Mouse (Mus musculus): ENCODE results near the gene Mfsd4a. TPM values are rescaled to one million over a fixed set of nuclear protein-coding genes. Genes with fewer than 3 reads are reported as not detected.

Gene Mfsd4a
- polyA plus RNA-seq, 1 experiment from 2014 or later, result 16.7 TPM

GRCm38 (mm10) chr1:132008881-132009644, 58.8 kb downstream of the Mfsd4a start:
- TF ChIP-seq CTCF (IDR thresholded peaks at IDR 0.05; ENCODE audit: low read depth) (no peak), EP300 (optimal IDR thresholded peaks at IDR 0.05) (no peak)
- WGBS, result 31% methylated on average over 8 of the region's 8 CpGs
- no peak for ATAC-seq (ENCODE audit: low FRiP score, low TSS enrichment)
- Histone ChIP-seq H3K9ac (ENCODE audit: low read length) (peak overlapping the region; percentile 98), H3K27ac (replicated peaks) (peak overlapping the region; percentile 13; the same call in 1 of the 2 replicates), H3K4me1 (replicated peaks; ENCODE audit: control insufficient read depth, insufficient read depth) (no peaks in the 10 kb centered on the region), H3K9me3 (ENCODE audit: control insufficient read depth, low read length) (no peaks in the 10 kb centered on the region), H3K4me2 (replicated peaks; ENCODE audit: low read depth) (peak overlapping the region; percentile 65), H3K36me3 (ENCODE audit: control insufficient read depth, insufficient read depth, low read length) (no peaks in the 10 kb centered on the region), H3K27me3 (ENCODE audit: control insufficient read depth, insufficient read depth, low read length) (no peaks in the 10 kb centered on the region), H3K4me3 (ENCODE audit: low read depth, low read length) (peak overlapping the region; percentile 83)
- no peak for DNase-seq (ENCODE audit: low spot score)

- Histone ChIP-seq H3K9me3 (ENCODE audit: control insufficient read depth, low read length) (no peaks in the 10 kb centered on the region), H3K36me3 (ENCODE audit: control insufficient read depth, insufficient read depth, low read length) (no peaks in the 10 kb centered on the region), H3K4me1 (replicated peaks; ENCODE audit: control insufficient read depth, insufficient read depth) (no peaks in the 10 kb centered on the region), H3K4me2 (replicated peaks; ENCODE audit: low read depth) (peak overlapping the region; percentile 65), H3K9ac (ENCODE audit: low read length) (peak overlapping the region; percentile 98), H3K27me3 (ENCODE audit: control insufficient read depth, insufficient read depth, low read length) (no peaks in the 10 kb centered on the region), H3K27ac (replicated peaks) (peak overlapping the region; percentile 100), H3K4me3 (ENCODE audit: low read depth, low read length) (peak overlapping the region; percentile 83)
- under 1% methylated on average over 49 of the region's 72 CpGs for WGBS
- DNase-seq (ENCODE audit: low spot score), result peak; percentile 96
- ATAC-seq (ENCODE audit: low FRiP score, low TSS enrichment), result peak; percentile 88
- TF ChIP-seq CTCF (IDR thresholded peaks at IDR 0.05; ENCODE audit: low read depth), result peak; percentile 25; the same call in 1 of the 2 replicates
- peak; percentile 61 for TF ChIP-seq EP300 (optimal IDR thresholded peaks at IDR 0.05)
Measured at GRCm38 (mm10) chr1:132007828-132008827, 59.7 kb downstream of the Mfsd4a start.

GRCm38 (mm10) chr1:132007282-132007815, 60.5 kb downstream of the Mfsd4a start, which contains the start of gene Elk4:
TSS of gene Elk4 (plus strand) at chr1:132007607.
- no peaks in the 10 kb centered on the region for H3K36me3 ChIP-seq (ENCODE audit: control insufficient read depth, insufficient read depth, low read length)
- no peaks in the 10 kb centered on the region for H3K9me3 ChIP-seq (ENCODE audit: control insufficient read depth, low read length)
- DNase-seq (ENCODE audit: low spot score), result peak; percentile 95
- no peaks in the 10 kb centered on the region for H3K27me3 ChIP-seq (ENCODE audit: control insufficient read depth, insufficient read depth, low read length)
- peak within 1 kb of the TSS; percentile 100 for H3K27ac ChIP-seq (replicated peaks)
- peak within 1 kb of the TSS; percentile 65 for H3K4me2 ChIP-seq (replicated peaks; ENCODE audit: low read depth)
- peak; percentile 90 for ATAC-seq (ENCODE audit: low FRiP score, low TSS enrichment)
- H3K4me1 ChIP-seq (replicated peaks; ENCODE audit: control insufficient read depth, insufficient read depth), result no peaks in the 10 kb centered on the region
- peak within 1 kb of the TSS; percentile 83 for H3K4me3 ChIP-seq (ENCODE audit: low read depth, low read length)
- under 1% methylated on average over 56 of the region's 61 CpGs for WGBS
- peak; percentile 45 for TF ChIP-seq EP300 (optimal IDR thresholded peaks at IDR 0.05)
- TF ChIP-seq CTCF (IDR thresholded peaks at IDR 0.05; ENCODE audit: low read depth), result peak; percentile 9; the same call in 1 of the 2 replicates
- H3K9ac ChIP-seq (ENCODE audit: low read length), result peak within 1 kb of the TSS; percentile 98

- TF ChIP-seq EP300 (optimal IDR thresholded peaks at IDR 0.05), result no peak
- no peak for TF ChIP-seq CTCF (IDR thresholded peaks at IDR 0.05; ENCODE audit: low read depth)
- no peaks in the 10 kb centered on the region for H3K9me3 ChIP-seq (ENCODE audit: control insufficient read depth, low read length)
- H3K9ac ChIP-seq (ENCODE audit: low read length), result peak overlapping the region; percentile 98
- 21% methylated on average over 5 of the region's 5 CpGs for WGBS
- peak overlapping the region; percentile 83 for H3K4me3 ChIP-seq (ENCODE audit: low read depth, low read length)
- DNase-seq (ENCODE audit: low spot score) (no peak), ATAC-seq (ENCODE audit: low FRiP score, low TSS enrichment) (no peak)
- H3K4me2 ChIP-seq (replicated peaks; ENCODE audit: low read depth), result peak overlapping the region; percentile 65
- peak overlapping the region; percentile 100 for H3K27ac ChIP-seq (replicated peaks)
- H3K4me1 ChIP-seq (replicated peaks; ENCODE audit: control insufficient read depth, insufficient read depth), result no peaks in the 10 kb centered on the region
- no peaks in the 10 kb centered on the region for H3K36me3 ChIP-seq (ENCODE audit: control insufficient read depth, insufficient read depth, low read length)
- no peaks in the 10 kb centered on the region for H3K27me3 ChIP-seq (ENCODE audit: control insufficient read depth, insufficient read depth, low read length)
Measured at GRCm38 (mm10) chr1:132006721-132007120, 61.1 kb downstream of the Mfsd4a start.

- Histone ChIP-seq H3K9me3 (ENCODE audit: control insufficient read depth, low read length) (no peaks in the 10 kb centered on the region), H3K36me3 (ENCODE audit: control insufficient read depth, insufficient read depth, low read length) (no peaks in the 10 kb centered on the region), H3K4me3 (ENCODE audit: low read depth, low read length) (no peak overlapping the region), H3K27me3 (ENCODE audit: control insufficient read depth, insufficient read depth, low read length) (no peaks in the 10 kb centered on the region), H3K4me2 (replicated peaks; ENCODE audit: low read depth) (no peak overlapping the region), H3K27ac (replicated peaks) (no peak overlapping the region), H3K9ac (ENCODE audit: low read length) (no peak overlapping the region), H3K4me1 (replicated peaks; ENCODE audit: control insufficient read depth, insufficient read depth) (no peaks in the 10 kb centered on the region)
- DNase-seq (ENCODE audit: low spot score) (peak; percentile 50), ATAC-seq (ENCODE audit: low FRiP score, low TSS enrichment) (peak; percentile 41)
- 68% methylated on average over 3 of the region's 3 CpGs for WGBS
- TF ChIP-seq CTCF (IDR thresholded peaks at IDR 0.05; ENCODE audit: low read depth) (no peak), EP300 (optimal IDR thresholded peaks at IDR 0.05) (no peak)
Measured at GRCm38 (mm10) chr1:132006046-132006445, 61.8 kb downstream of the Mfsd4a start.
